Mouse (Mus musculus): ENCODE measurements around the gene Ly9. TPM values are rescaled to one million over a fixed set of nuclear protein-coding genes. Genes with fewer than 3 reads are reported as not detected.

Ly9 gene
- total RNA-seq, 4 experiments from 2014 or later: 0.18 to 0.27 TPM; not detected in 2

DNA sequence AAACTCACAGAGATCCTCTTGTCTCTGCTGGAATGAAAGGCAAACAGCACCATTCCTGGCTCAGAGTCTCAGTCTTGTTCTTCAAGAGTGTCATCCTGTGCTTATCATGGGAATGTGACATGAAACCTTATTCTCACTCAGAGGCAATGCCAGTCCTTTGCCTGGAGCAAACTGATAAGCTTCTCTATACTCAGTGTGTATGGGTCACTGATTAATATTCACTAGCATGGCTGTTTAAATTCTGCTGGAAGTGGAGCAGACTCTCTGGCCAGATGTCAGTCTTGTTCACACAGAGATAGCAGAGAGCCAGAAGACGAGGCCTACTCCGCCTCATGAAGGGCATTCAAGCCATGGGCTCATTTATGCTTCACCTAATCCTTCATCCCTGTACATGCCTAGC is 22.6 kb downstream of the Ly9 start:
- DNase-seq (ENCODE audit: low spot score in 2 of 2): no peak

DNA sequence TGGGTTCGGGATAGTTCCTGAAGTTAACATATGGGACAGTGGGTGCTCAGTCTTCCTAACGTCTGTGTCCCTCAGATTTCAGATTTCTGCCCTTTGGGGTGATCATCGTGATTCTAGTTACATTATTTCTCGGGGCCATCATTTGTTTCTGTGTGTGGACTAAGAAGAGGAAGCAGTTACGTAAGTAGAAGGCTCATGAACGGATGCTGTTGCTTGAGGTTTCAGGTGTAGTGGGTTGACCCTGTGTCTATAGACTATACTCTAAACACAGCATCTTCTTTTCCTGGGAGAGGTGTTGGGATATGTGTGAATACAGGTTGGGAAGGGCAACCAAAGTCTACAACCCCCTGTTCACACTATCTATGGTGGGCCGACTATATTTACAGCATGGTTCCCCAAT is 30.0 kb downstream of the Ly9 start:
- no peak for DNase-seq (ENCODE audit: low spot score in 2 of 2)

DNA sequence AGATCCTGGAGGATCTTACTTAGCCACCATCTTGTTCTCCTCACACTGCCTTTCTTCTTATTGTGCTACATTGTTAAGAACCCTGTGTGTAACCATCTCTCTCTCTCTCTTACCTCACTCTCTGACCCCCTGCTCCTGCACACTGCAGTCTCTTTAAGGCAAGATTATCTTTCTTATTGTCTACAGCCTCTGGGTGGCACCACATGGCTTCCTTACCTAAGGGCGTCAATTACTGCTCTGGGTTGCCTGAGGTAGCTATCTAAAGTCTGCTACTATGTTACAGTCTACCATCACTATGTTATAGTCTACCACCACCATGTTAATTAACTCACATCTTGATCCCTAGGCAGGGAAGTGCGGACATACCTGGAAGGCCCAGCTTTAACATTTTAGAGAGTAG is 38.8 kb downstream of the Ly9 start:
- DNase-seq (ENCODE audit: low spot score in 2 of 2): no peak

DNA sequence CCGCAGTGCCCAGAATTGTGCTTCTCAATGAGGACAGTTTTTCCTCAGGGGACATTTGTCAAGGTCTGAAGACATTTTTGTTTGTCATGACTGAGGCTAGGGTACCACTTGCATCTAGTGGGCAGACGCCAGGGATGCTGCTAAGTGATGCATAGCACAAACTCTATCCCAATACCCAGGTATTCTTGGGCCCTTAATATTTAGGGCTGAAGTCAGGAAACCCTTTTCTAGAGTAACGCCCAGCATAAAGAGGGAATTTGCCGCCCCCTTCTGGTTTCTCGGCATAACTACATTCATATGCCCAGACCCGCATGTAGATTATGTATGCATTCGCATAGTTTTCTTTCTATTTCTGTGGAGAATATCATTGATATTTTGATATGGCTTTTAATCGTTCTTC is 40.4 kb downstream of the Ly9 start:
- DNase-seq (ENCODE audit: low spot score in 2 of 2): no peak

DNA sequence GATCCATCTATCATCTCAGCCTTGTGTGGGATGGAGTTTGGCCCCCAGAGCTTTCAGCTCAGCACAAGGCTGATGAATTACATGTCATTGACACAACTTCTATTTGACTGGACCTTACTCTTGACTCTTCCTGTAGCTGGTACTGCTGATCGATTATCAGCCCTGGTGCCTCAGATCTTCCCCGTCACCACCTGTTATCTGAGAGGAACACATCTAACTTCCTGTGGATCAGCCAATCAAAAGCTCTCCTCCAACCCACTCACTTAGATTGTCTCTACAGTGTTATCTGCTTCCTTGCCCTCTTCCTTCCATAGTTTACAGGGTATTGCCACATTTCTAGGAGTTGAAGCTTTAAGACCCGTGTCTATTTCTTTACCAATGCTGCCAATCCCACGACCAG is 41.3 kb downstream of the Ly9 start:
- DNase-seq (ENCODE audit: low spot score in 2 of 2): no peak

DNA sequence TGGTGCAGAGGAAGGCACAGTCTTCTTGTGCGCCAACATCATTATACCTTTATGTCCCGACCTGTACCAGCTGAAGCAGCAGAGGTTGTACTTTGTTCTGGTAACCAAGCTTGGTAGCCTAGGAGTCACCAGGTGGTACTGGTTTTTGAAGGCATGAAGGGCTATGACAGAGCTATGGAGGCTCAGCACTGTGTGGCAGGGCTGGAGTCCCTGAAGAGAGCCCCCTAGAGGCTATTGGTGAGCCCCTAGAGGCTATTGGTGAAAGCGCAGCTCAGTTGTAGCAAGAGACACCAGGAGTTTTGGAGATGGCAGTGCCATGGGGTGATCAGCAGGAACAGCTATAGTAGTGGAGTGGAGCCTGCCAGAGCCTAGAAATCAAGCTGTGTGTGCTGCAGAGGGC is 43.0 kb downstream of the Ly9 start:
- no peak for DNase-seq (ENCODE audit: low spot score in 2 of 2)

DNA sequence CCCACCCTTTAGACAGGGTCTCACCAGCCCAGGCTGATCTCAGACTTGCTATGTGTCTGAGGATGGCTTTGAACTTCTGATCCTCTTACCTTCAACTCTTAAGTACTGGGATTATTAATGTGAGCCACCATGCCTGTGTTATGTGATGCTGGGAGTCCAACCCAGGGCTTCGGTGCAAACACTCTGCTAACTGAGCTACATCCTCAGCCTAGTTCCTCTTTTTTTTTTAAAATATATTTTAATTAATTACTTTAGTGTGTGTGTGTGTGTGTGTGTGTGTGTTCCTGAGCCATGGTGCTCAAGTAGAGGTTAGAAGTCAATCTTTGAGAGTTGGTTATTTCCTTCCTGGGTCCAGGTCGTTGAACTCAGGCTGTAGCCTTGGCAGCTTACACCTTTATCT is 44.2 kb downstream of the Ly9 start:
- DNase-seq (ENCODE audit: low spot score in 2 of 2): no peak

DNA sequence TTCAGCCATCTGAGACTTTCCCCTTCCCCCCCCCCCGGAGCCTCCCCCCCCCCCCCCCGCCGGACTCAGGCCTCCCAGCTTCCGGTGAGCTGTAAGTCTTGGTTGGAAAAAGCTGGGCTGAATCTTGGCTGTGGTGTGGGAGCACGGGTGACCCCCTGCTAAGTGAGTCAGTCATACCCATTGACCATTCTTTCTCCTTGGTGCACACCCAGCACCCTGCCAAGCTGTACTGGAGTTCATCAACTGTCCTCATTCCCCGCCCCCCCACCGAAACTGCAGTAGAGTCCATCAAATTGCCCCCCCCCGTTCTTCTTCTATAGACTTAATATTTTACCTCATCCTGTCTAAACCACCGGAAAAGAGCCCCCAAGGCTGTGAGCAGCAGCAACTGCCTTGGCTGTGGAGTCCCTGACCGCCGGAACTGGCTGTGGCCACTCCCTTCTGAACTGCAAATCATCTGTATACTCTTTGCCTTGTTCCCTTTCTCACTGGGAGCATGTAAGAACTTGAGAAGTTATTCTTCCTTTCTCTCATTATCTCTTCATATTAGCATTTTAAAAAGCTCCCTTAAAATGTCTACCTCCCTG is 45.5 kb downstream of the Ly9 start:
- DNase-seq (ENCODE audit: low spot score in 2 of 2): no peak

DNA sequence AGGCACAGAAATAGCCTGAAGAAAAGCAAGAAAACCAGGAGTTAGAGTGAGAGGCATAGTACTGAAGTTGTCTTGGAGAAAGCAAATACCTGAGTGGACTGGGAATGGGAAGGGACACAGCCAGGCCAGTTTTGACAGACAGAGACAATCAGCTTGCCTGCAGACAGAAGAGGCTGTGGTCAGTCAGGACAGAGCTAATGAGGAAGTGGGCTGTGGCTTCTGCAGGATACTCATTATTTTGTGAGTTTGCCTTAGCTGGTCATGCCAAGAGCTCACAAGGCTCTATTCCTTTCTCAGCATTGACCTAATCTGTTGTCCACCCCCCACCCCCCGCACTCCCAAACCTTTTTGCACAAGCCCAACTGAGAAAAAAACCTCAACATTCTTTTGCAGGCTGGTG is 46.0 kb downstream of the Ly9 start:
- DNase-seq (ENCODE audit: low spot score in 2 of 2): no peak

DNA sequence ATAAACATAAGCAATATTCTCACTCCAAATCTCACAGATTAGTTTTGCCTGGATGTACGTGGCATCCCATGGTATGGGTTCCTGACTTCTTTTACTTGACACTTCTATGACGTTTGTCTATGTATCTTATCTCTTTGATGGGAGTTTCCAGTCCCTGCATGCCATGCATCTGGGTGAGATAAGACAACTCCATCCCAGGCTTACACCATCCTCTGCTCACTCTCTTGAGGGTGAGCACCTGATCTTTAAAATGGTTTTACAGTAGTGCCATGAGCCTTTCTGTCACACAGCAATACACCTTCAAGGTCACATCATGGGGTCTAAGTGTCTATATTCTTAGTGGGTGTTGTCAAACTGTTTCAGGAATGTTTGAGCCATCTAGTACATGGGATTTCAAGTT is 46.9 kb downstream of the Ly9 start:
- DNase-seq (ENCODE audit: low spot score in 2 of 2): no peak

DNA sequence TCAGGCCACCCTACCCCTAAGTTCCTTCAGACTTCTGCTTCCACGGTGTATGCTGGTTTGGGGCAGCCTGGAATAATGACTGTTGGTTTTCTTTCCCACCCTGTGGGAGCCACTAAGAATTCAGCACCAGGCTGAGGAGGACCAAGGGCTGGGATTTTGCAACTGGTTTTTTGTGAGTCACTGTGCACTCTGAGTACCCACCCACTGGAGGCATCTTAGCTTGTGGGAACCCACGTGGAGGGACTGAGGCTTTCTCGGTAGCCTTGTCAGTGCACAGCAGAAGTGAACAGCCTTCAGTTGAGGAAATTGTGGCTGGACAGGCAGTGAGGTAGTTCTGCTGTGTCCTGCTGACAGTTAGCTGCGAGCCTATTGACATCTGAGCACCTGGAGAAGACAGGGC is 48.3 kb downstream of the Ly9 start, which contains the start of gene Cd244a:
Gene Cd244a (plus strand): TSS at position 296 of the 400 bp plus-strand sequence.
- no peak for DNase-seq (ENCODE audit: low spot score in 2 of 2)

DNA sequence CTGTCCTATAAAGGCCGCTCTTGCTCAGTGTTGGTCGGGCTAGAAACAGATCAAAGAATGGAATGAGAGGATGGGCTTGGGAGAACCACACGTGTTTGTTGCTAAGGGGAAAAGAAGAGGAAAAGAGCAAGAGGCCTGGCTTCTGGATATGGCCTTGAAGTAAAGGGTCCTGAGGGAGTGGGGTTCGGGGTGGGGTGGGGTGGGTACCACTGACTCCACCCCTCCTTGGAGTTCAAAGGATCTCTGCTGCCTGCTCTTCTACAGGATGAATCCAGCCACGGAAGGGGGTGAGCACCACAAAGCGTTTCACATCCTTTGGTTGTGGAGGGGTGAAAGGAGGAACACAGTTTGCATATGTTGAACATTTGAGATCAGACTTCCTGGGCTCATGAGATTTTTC is 48.8 kb downstream of the Ly9 start:
- no peak for DNase-seq (ENCODE audit: low spot score in 2 of 2)

DNA sequence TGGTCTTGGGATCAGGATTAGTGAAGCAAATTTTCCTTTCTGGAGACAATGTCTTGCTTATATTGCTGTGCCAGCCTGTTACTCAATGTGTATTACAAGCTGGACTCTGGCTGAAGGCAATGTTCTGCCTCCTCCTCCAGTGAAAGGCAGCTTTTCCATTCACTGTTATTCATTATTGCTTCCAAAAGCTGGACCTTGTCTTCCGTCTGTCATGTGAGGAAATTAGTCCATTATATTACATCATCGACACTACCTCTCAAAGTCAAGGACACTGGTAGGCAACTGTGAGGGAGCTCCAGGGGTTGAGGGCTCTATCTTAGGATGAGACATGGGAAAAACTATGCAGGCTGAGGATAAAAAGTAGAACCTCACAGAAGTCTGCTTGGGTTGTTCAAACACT is 50.8 kb downstream of the Ly9 start:
- DNase-seq (ENCODE audit: low spot score in 2 of 2): no peak

DNA sequence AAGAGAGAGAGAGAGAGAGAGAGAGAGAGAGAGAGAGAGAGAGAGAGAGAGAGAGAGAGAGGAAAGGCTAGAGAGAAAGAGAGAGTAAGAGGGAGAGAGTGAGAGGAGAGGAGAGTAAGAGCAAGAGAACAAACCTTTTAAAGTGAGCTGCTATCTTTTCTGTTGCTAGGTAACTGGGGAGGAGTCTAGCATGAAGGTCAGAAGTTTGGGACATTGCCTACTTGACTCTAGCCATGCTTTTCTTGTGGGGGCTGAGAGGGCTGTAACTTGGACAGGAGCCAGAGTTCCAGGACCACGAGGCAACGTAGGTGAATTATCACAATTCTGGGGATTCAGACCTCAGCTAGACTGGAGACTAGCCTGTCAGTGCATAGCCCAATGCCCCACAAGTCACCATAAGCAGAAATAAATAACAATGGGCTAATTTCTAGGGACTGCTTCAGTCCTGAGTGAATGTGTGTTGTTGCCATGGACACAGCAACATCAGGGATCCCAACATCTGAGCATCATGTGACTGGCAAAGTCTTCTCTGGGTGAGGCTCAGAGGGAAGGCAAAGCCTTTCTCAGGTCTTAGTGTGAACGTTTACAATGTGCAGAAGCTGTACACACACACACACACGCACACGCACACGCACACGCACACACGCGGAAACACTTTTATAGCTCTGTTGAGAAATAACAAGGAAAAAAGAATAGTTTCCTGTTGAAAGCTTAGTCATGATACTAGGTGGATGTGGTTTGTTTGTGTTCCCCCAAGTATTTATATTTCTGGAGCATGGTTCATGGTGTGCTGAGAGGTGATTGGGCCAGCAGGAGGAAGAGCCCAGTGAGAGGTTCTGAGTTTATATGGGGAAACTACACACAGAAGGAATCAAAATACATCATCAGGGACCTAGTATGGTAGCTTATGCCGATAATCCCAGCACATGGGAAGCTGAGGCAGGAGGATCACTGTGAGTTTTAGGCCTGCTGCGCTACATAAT is 53.6 kb downstream of the Ly9 start:
- no peak for DNase-seq (ENCODE audit: low spot score in 2 of 2)

DNA sequence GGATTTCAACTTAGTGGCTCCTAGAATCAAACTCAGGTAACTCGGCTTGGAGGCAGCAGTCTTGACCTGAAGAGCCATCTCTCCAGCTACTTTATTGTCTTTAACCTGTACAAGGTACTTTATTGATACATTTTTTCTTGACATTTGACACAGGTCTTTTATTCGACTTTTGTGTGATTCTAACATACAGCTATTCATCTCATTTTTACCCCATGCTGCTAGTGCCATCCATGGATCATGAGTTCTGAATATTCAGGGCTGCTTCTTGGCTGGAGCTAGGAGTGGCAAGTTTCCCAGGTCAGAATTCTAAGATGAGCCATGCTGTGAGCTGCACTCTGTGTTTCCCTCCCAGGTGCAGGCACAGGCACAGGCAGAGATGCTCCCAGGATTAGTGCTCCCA is 55.0 kb downstream of the Ly9 start:
- DNase-seq (ENCODE audit: low spot score in 2 of 2): no peak

DNA sequence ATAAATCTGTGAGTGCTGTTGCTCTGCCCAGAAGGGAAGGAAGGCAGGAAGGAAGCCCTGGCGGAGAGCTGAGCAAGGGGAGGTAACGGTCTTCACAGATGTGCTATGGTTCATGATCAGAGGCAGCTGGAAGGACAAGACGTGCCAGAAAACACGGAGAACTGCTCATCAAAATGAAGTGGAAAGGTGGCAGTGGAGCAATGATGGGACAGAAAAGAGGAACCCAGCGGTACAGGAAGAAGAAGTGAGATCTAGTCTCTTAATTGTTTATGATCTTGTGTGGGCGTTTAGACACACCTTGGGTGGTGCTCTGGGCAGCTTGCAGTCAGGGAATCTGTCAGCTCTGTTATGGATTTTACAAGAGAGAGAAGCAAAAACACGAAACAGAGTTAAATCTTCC is 55.9 kb downstream of the Ly9 start:
- no peak for DNase-seq (ENCODE audit: low spot score in 2 of 2)

DNA sequence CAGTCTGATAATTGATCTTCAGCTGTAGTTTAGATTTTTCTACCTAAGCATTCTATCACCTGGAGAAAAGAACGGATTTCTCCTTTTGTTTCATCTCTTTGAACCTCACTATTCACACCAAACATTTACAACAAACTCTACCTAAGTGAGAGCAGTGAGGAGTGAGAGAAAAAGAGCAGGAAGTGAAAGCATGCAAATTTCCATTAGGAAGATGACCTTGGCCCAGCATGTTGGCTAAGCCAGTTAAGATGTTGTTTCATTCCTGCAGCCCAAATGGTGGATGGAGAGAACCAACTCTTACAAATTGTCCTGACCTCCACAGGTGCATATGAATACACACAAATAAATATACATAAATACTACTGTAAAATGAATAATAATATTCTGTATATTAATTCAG is 66.5 kb downstream of the Ly9 start:
- no peak for DNase-seq (ENCODE audit: low spot score in 2 of 2)

Small RNA genes lying within 50 kb of the gene (microRNA-seq; reads per million reads assigned to microRNA genes)
- gene Mir7683: not detected

Other genes starting within 250 kb of the Ly9 start
- not detected for gene Klhdc9, start 246.6 kb downstream of the Ly9 start, total RNA-seq (2022)
- gene Nectin4, start 237.3 kb downstream of the Ly9 start, total RNA-seq (2022): not detected
- under 1 TPM; 0.34 to 0.63 (median 0.44) TPM for gene Arhgap30, start 218.5 kb downstream of the Ly9 start, total RNA-seq (2022)
- 10 to 100 TPM; 29.3 to 35.5 (median 33.0) TPM for gene Usf1, start 196.1 kb downstream of the Ly9 start, total RNA-seq (2022)
- under 1 TPM in 2 of 4 experiments, not detected in 2; 0.51 to 0.58 TPM for gene Tstd1, start 188.5 kb downstream of the Ly9 start, total RNA-seq (2022)
- gene F11r, start 169.9 kb downstream of the Ly9 start, total RNA-seq (2022): 1 to 10 TPM; 3.6 to 5.9 (median 4.2) TPM
- 1 to 10 TPM in 3 of 4 experiments, under 1 TPM in 1; 0.90 to 1.3 (median 1.2) TPM for gene Alyref2, start 103.9 kb downstream of the Ly9 start, total RNA-seq (2022)
- not detected for gene Itln1, start 72.1 kb downstream of the Ly9 start, total RNA-seq (2022)
- gene Cd244a, start 48.2 kb downstream of the Ly9 start, total RNA-seq (2022): under 1 TPM in 1 of 4 experiments, not detected in 3; 0.19 TPM
- under 1 TPM in 1 of 4 experiments, not detected in 3; 0.65 TPM for gene Slamf7, start 45.6 kb upstream of the Ly9 start, total RNA-seq (2022)
- under 1 TPM in 3 of 4 experiments, not detected in 1; 0.48 to 0.56 (median 0.49) TPM for gene Cd48, start 74.6 kb upstream of the Ly9 start, total RNA-seq (2022)
- under 1 TPM in 2 of 4 experiments, not detected in 2; 0.05 to 0.07 TPM for gene Slamf1, start 159.7 kb upstream of the Ly9 start, total RNA-seq (2022)
- gene Cd84, start 232.3 kb upstream of the Ly9 start, total RNA-seq (2022): under 1 TPM; 0.17 to 0.53 (median 0.34) TPM